Mouse (Mus musculus) kidney, adult 9 months (tissue): ENCODE measurements around the gene Numbl.

Source experiments
- DNase-seq: peaks from one replicate; pipeline ENCODE4 v3.0.0; 2022

The Numbl gene

DNA sequence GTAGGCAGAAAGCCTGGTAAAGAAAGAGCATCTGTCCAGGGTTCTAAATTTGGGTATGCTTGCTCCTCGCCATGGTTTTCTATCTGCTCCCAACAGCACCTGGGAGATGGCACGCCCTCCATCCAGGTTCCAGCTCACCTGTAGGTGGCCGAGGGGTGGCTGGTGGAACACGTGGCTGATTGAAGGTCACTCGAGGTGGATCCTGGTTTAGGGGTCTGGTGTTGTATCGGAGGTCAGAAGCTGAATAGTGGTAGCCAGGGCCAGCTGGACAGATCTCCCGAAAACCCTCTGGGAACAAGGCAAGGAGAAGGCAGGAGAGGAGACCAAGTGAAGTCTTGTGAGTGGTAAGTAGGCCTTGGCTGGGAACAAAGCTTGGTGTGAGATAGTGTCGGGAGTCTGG is 69.3 kb downstream of the Numbl start:
- no peak for DNase-seq

DNA sequence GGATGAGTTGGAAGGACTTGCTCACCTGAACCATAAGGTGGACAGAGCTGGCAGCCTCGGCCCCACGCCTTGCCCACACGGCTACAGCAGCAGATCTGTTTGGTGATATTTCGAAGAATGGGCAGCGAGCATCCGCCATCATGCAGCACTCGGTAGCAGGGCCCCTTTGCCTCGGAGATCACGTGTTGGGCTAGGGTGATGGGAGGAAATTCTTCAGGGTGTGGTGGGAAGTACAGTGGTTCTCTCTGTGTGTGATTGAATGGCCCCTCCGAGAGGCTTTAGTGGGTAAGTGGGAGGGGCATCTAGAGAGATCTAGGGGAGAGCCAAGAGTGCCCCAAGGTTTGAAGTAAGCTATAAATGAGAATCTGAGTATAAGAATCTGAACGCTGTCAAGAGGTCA is 69.9 kb downstream of the Numbl start:
- DNase-seq = no peak

DNA sequence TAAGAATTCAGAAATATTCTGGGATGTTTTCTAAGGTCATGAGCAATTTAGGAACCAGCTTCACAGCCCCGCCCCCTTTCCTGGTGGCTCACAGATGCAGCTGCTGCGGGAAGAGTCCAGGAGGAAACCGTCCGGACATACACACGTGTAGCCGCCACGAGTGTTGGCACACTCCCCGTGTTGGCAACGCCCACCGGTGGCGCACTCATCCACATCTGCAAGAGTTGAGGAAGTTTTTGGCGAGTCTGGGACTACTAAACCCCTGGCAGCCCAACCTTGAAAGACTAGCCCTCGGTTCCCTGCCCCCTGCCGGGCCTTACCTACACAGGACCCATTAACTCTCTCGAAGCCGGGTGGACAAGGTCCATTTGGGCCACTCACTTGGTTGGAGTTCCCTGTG is 70.4 kb downstream of the Numbl start:
- peak; percentile 76 for DNase-seq

DNA sequence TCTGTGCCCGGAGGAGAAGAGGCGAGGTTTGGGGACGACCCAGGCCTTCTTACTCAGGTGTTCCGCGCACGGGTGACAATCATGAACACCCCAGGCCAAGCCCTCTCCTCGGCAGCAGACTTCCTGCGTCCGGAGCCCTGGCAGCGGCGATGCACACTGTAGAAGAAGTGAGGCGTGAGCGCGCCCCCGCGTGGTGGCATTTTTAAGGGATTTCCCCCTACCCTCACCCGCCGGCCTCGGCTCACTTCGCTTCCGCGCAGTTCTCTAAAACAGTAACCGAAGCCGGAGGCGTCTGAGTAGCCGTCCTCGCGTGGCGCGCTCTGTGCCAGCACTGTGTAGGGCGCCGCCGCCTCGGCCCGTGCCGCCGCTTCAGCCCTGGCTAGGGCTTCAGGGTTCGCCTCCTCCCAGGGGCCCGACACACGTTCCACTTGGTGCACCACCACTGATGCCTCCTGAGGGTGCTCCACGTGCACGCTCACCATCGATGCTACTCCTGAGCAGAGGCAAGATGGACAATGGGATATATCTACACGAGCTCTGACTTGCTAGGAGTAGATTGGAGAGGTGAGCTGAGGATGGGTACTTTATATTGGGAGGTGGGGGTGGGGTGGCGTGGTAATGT is 71.2 kb downstream of the Numbl start:
- DNase-seq = peak; percentile 90

DNA sequence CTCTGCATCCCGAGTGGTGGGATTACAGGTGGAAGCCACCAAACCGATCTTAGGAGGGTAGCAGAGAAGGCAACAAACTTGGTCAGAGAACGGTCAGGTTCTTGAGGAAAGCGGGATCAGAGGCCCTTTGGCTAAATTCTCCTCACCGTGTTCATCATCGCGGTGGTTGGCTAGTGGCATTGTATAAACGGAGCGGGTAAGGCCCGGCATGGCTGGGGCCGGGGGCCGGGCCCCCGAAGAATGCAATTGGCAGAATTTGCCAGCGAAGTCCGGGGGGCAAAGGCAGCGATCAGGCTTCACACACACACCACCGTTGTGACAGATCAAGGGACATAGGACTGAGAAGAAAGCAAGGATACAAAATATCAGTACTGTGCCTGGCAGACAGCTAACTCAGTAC is 71.7 kb downstream of the Numbl start:
- DNase-seq = no peak

DNA sequence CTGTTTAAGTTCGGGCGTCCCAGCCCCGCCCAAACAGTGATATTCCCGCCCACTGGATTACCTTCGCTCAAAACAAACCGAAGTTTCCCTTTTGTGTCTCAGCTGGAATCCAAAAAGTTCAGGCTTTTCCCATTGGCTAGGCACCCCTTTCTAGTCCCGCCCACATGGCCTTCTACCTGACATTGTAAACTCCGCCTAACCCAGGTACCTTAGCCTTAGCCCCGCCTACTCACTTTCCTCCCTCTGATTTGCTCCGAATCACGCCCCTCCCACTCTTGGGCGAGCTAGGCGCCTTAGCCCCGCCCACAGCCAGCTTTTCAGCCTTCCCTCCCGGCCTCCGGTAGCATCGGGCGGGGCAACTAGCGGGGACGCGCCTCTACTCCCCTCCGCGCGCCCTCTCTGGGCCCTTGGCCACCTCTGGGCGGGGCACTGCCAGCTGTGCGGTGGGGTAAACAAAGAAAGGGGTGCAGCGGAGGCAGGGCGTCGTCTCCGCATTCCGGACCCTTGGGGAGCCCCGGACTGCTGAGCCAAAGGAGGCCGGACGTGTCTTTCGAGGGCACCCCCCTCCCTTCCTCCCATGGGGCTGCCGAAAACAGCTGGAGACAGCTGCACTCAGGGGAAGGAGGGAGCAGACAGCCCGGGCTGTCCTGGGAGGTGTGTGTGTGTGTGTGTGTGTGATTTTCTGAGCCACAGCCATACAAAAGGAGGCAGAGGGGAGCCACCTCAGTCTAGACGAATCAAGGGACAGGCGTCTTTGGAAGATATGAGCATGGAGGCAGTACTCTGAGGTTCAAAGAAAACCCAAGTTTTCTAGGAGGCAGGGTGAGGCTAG is 72.7 kb downstream of the Numbl start:
- peak; percentile 98 for DNase-seq

DNA sequence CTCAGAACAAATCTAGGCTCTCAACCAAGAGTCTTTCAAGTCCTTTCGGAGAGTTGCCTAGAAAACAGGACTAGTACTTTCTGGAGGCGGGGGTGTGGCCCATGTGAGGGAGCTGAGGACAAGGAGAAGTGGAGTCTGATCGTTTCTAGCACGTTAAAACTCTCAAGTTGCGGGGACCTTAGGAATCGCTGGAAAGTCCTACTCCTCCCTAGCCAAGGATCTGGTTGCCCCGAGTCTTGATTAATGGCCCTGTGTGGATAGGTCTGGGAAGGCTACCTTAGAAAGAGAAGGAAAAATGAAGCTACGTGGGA is 73.3 kb downstream of the Numbl start:
- DNase-seq = no peak
